Mouse (Mus musculus): ENCODE measurements around the gene Alkal2. TPM values are rescaled to one million over a fixed set of nuclear protein-coding genes. Genes with fewer than 3 reads are reported as not detected.

Alkal2 gene
- 0.46 and 1.4 TPM in 2 replicates for polyA plus RNA-seq (2012; rRNA removed)

GRCm38 (mm10) chr12:30883986-30884621 is at the start of gene Alkal2:
TSS of gene Alkal2 (plus strand) at chr12:30884322.

GRCm38 (mm10) chr12:30911261-30912047 is 27.3 kb downstream of the Alkal2 start, which contains the start of the genes Acp1 and Sh3yl1:
TSS of gene Acp1 (minus strand) at chr12:30911589.
TSS of gene Sh3yl1 (plus strand) at chr12:30911668.

Other genes starting within 250 kb of the Alkal2 start
- 3.5 and 4.7 TPM in 2 replicates for gene Acp1, start 27.3 kb downstream of the Alkal2 start, polyA plus RNA-seq (2012; rRNA removed)
- 1.2 and 1.3 TPM in 2 replicates for gene Sh3yl1, start 27.3 kb downstream of the Alkal2 start, polyA plus RNA-seq (2012; rRNA removed)
- 7.2 and 8.4 TPM in 2 replicates for gene Fam110c, start 189.5 kb downstream of the Alkal2 start, polyA plus RNA-seq (2012; rRNA removed)